ENCODE assay signal across 15 mouse cellular contexts in the genomic region with DNA sequence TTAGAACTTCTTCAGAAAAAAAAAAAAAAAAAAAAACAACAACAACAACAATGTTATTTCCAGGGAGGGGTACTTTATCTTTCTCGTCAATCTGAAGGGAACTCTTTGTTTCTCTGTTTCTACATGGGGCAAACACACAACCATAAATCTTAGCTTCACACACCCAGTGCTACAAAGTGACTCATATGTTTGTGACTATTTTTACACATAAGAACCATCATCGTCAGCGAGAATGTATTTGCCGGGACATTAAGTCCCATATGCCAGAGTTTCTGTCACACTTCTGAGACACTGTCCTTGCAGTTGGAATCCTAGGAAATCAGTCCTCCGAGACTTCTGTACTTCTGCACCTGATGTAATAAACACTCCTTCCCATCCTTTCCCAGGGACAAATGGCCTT.
"Had no signal": no experiment of that assay in that cellular context is flagged by ENCODE, and none has a peak within 500 bp of the region (broad histone marks: within the 10 kb centered on the region; RNA-seq: fewer than 3 reads in every experiment).

No protein-coding gene starts in this region.

- H3K27me3 ChIP-seq: neural tube, embryonic 13.5 days; stomach, embryonic 15.5 days had no signal

- H3K4me3 ChIP-seq: neural tube, embryonic 13.5 days; stomach, embryonic 15.5 days had no signal

- H3K27ac ChIP-seq: neural tube, embryonic 13.5 days; stomach, embryonic 15.5 days; stomach, postnatal 0 days had no signal

- H3K4me2 ChIP-seq: neural tube, embryonic 13.5 days; stomach, embryonic 15.5 days had no signal

- DNase-seq: retina, postnatal 1 day; right cerebral cortex, adult 18-20 months; right cerebral cortex, postnatal 14 days; right cerebral cortex, postnatal 25 days; right cerebral cortex, postnatal 4 days; spleen, adult 18-20 months; thymus, adult 18-20 months; thymus, adult 2 months; thymus, postnatal 14 days; thymus, postnatal 25 days; thymus, postnatal 36 days; thymus, postnatal 4 days had no signal

- H3K36me3 ChIP-seq: neural tube, embryonic 13.5 days; stomach, embryonic 15.5 days had no signal

- H3K4me1 ChIP-seq: stomach, embryonic 15.5 days had no signal

- H3K9ac ChIP-seq: neural tube, embryonic 13.5 days; stomach, embryonic 15.5 days had no signal

- H3K9me3 ChIP-seq: neural tube, embryonic 13.5 days; stomach, embryonic 15.5 days had no signal
